Mouse (Mus musculus): ENCODE data around the gene Phactr3. TPM values are rescaled to one million over a fixed set of nuclear protein-coding genes. Genes with fewer than 3 reads are reported as not detected.
"Not testable (repeated sequence)": the region's sequence is repeated elsewhere in the genome, so short reads cannot be mapped to it uniquely, and the experiment has no call there.

Phactr3 gene
- total RNA-seq, 1 experiment, result 1.1 TPM

DNA sequence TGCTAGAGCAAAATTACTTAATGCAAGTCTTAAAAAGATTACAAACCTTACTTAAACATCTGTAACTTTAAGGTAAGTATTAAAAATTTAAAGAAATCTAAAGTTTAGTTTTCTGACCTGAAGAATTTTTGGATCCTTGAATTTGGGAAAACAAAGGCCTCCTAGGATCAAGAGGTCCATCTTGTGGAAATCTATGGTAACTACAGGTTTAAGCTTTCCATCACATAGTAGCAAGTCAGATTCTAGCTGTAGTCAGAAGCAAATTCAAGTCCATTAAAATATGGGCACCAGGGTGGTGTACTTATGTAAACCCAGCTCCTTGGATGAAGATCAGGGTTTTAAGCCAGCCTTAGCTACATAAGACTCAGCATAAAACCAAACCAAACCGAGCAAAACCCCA lies 219.1 kb downstream of the Phactr3 start:
- DNase-seq (ENCODE audit: low read depth, low spot score), result no peak
- H3K4me3 ChIP-seq (ENCODE audit: insufficient read depth in 1 of 2, low read depth in 1 of 2, low read length in 2 of 2, poor library complexity in 1 of 2, severe bottlenecking in 1 of 2), result no peak overlapping the region
- no peaks in the 10 kb centered on the region for H3K4me1 ChIP-seq (ENCODE audit: control insufficient read depth in 2 of 2, insufficient read depth in 2 of 2, low read length in 2 of 2, poor library complexity in 1 of 2)
- H3K9ac ChIP-seq (ENCODE audit: insufficient read depth, low read depth, low read length, poor library complexity, severe bottlenecking), result no peak overlapping the region
- no peak overlapping the region for H3K27ac ChIP-seq (ENCODE audit: insufficient read depth, low read depth, low read length, poor library complexity, severe bottlenecking)
- H3K9me3 ChIP-seq (ENCODE audit: control insufficient read depth, insufficient read depth, low read depth, low read length), result no peaks in the 10 kb centered on the region
- in situ Hi-C loops (cut with MboI; ENCODE audit: low sequenced_read_pairs in 2 of 2, unreplicated experiment in 2 of 2), result loop anchor here (10.0 kb wide), 1 partner anchor 233 kb away; no protein-coding TSS in a partner anchor
- no peaks in the 10 kb centered on the region for H3K36me3 ChIP-seq (ENCODE audit: control insufficient read depth, insufficient read depth, low read length, poor library complexity, severe bottlenecking)
- peak; percentile 50; the same call in 1 of the 2 replicates for TF ChIP-seq ZC3H11A (IDR thresholded peaks at IDR 0.05; ENCODE audit: borderline replicate concordance, low read depth, low read length)
- TF ChIP-seq CHD2 (IDR thresholded peaks at IDR 0.05; ENCODE audit: low read depth, low read length), result no peak

DNA sequence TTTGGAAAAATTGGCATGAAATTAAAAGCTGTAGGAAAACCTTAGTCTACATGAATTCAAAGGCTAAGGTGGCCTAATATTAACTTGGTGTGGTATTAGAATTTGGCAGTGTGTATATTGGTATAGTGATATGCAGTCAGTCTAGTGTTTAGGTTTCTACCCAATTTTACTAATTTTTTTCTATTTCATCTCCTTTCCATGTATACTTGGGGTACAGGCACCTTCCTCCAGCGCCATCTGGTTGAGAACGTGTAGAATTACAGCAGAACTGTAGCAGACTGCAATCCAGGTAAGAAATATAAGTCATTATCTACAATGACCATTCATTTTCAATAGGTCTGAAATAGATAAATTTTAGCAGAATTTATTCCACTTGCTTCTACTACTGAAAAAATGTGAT lies 220.3 kb downstream of the Phactr3 start:
- H3K4me3 ChIP-seq (ENCODE audit: insufficient read depth in 1 of 2, low read depth in 1 of 2, low read length in 2 of 2, poor library complexity in 1 of 2, severe bottlenecking in 1 of 2), result no peak overlapping the region
- TF ChIP-seq MAFK (IDR thresholded peaks at IDR 0.05; ENCODE audit: insufficient read depth, low read depth, low read length), result no peak
- no peak for TF ChIP-seq HCFC1 (IDR thresholded peaks at IDR 0.05; ENCODE audit: borderline replicate concordance, insufficient read depth, low read length)
- TF ChIP-seq CHD2 (IDR thresholded peaks at IDR 0.05; ENCODE audit: low read depth, low read length), result no peak
- TF ChIP-seq ZNF384 (IDR thresholded peaks at IDR 0.05; ENCODE audit: low read depth, low read length), result peak; percentile 57; the same call in 1 of the 2 replicates
- TF ChIP-seq ZC3H11A (IDR thresholded peaks at IDR 0.05; ENCODE audit: borderline replicate concordance, low read depth, low read length), result 0 out of 2 replicates have a peak, but pooled peaks have one; percentile 10
- no peak for DNase-seq (ENCODE audit: low read depth, low spot score)
- no peaks in the 10 kb centered on the region for H3K4me1 ChIP-seq (ENCODE audit: control insufficient read depth in 2 of 2, insufficient read depth in 2 of 2, low read length in 2 of 2, poor library complexity in 1 of 2)
- no peak overlapping the region for H3K27ac ChIP-seq (ENCODE audit: insufficient read depth, low read depth, low read length, poor library complexity, severe bottlenecking)
- no peaks in the 10 kb centered on the region for H3K9me3 ChIP-seq (ENCODE audit: control insufficient read depth, insufficient read depth, low read depth, low read length)
- H3K36me3 ChIP-seq (ENCODE audit: control insufficient read depth, insufficient read depth, low read length, poor library complexity, severe bottlenecking), result no peaks in the 10 kb centered on the region
- in situ Hi-C loops (cut with MboI; ENCODE audit: low sequenced_read_pairs in 2 of 2, unreplicated experiment in 2 of 2), result loop anchor here (10.0 kb wide), 1 partner anchor 234 kb away; no protein-coding TSS in a partner anchor
- no peak overlapping the region for H3K9ac ChIP-seq (ENCODE audit: insufficient read depth, low read depth, low read length, poor library complexity, severe bottlenecking)

DNA sequence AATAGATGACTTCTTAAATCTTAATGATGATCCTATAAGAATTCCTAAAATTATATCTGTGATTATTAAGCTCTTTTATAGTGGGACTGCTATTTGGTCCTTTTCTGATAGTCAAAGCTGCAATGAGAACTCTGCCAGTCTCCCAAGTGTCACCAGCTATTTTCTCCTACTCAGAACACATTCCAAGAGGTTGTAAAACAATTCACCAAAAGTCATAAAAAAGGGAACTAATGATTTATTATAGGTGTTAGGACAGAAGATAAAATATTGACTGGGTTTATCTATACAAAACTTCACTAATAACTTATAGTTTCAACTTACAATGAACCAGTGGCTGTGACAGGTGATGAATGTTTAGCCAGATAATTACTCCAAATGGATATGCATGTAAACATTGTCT lies 223.3 kb downstream of the Phactr3 start:
- H3K4me3 ChIP-seq (ENCODE audit: insufficient read depth in 1 of 2, low read depth in 1 of 2, low read length in 2 of 2, poor library complexity in 1 of 2, severe bottlenecking in 1 of 2); in situ Hi-C loops (cut with MboI; ENCODE audit: low sequenced_read_pairs in 2 of 2, unreplicated experiment in 2 of 2); H3K4me1 ChIP-seq (ENCODE audit: control insufficient read depth in 2 of 2, insufficient read depth in 2 of 2, low read length in 2 of 2, poor library complexity in 1 of 2); H3K27ac ChIP-seq (ENCODE audit: insufficient read depth, low read depth, low read length, poor library complexity, severe bottlenecking); H3K36me3 ChIP-seq (ENCODE audit: control insufficient read depth, insufficient read depth, low read length, poor library complexity, severe bottlenecking); DNase-seq (ENCODE audit: low read depth, low spot score); H3K9me3 ChIP-seq (ENCODE audit: control insufficient read depth, insufficient read depth, low read depth, low read length); H3K9ac ChIP-seq (ENCODE audit: insufficient read depth, low read depth, low read length, poor library complexity, severe bottlenecking): not testable (repeated sequence)

DNA sequence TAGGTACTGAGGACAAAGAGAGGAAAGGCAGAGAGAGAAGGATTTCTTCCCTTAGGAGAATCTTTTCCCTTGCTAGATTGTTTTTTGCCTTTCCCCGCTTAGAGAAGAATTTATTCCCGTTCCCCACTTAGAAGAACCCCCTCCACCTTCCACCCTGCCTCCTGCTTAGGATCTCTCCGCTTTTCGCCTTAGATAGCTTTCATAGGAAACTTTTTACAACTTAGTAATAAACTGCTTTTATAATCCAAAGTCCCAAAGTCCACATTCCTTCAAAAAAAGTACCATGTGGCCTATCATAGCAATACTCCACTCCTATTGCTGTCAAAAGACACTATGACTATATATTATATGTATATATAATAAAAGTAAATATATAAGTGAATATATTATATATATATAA lies 223.8 kb downstream of the Phactr3 start:
- Histone ChIP-seq H3K36me3 (ENCODE audit: control insufficient read depth, insufficient read depth, low read length, poor library complexity, severe bottlenecking) (no peaks in the 10 kb centered on the region), H3K4me3 (ENCODE audit: insufficient read depth in 1 of 2, low read depth in 1 of 2, low read length in 2 of 2, poor library complexity in 1 of 2, severe bottlenecking in 1 of 2) (no peak overlapping the region), H3K27ac (ENCODE audit: insufficient read depth, low read depth, low read length, poor library complexity, severe bottlenecking) (no peak overlapping the region), H3K4me1 (ENCODE audit: control insufficient read depth in 2 of 2, insufficient read depth in 2 of 2, low read length in 2 of 2, poor library complexity in 1 of 2) (no peaks in the 10 kb centered on the region), H3K9ac (ENCODE audit: insufficient read depth, low read depth, low read length, poor library complexity, severe bottlenecking) (no peak overlapping the region), H3K9me3 (ENCODE audit: control insufficient read depth, insufficient read depth, low read depth, low read length) (no peaks in the 10 kb centered on the region)
- DNase-seq (ENCODE audit: low read depth, low spot score), result no peak
- in situ Hi-C loops (cut with MboI; ENCODE audit: low sequenced_read_pairs in 2 of 2, unreplicated experiment in 2 of 2), result no loop called here
- no peak for TF ChIP-seq CHD2 (IDR thresholded peaks at IDR 0.05; ENCODE audit: low read depth, low read length)
- TF ChIP-seq ZNF384 (IDR thresholded peaks at IDR 0.05; ENCODE audit: low read depth, low read length), result no peak
- TF ChIP-seq ZC3H11A (IDR thresholded peaks at IDR 0.05; ENCODE audit: borderline replicate concordance, low read depth, low read length), result no peak
- TF ChIP-seq HCFC1 (IDR thresholded peaks at IDR 0.05; ENCODE audit: borderline replicate concordance, insufficient read depth, low read length), result no peak
- no peak for TF ChIP-seq MAFK (IDR thresholded peaks at IDR 0.05; ENCODE audit: insufficient read depth, low read depth, low read length)

Other genes with a start within 250 kb of the Phactr3 start
- 3.7 and 4.3 TPM in 2 replicates for gene Gm14327, start 221.9 kb upstream of the Phactr3 start, total RNA-seq (2012; rRNA removed)
- 3.8 and 4.3 TPM in 2 replicates for gene Zfp972, start 193.4 kb upstream of the Phactr3 start, total RNA-seq (2012; rRNA removed)
- gene Gm14326, start 161.7 kb upstream of the Phactr3 start, total RNA-seq (2012; rRNA removed), result 26.1 and 28.1 TPM in 2 replicates
- gene Zfp971, start 95.7 kb upstream of the Phactr3 start, total RNA-seq (2012; rRNA removed), result 25.7 and 27.2 TPM in 2 replicates
- 19.4 and 19.5 TPM in 2 replicates for gene Zfp931, start 40.5 kb upstream of the Phactr3 start, total RNA-seq (2012; rRNA removed)

Data from ES-E14 (cell line).